Mouse (Mus musculus): ENCODE measurements around the gene Rnf121. TPM values are rescaled to one million over a fixed set of nuclear protein-coding genes. Genes with fewer than 3 reads are reported as not detected.
A peak's percentile ranks its signal among the peaks of the same experiment; 100 is the strongest.
"Not testable (repeated sequence)": the region's sequence is repeated elsewhere in the genome, so short reads cannot be mapped to it uniquely, and the experiment has no call there.

Rnf121 gene
- polyA plus RNA-seq, 1 experiment, result 48.0 TPM

GRCm38 (mm10) chr7:102061353-102061752, 3.9 kb downstream of the Rnf121 start:
- H3K4me2 ChIP-seq (ENCODE audit: low read depth), result no peak overlapping the region
- peaks cover 72% of the 10 kb centered on the region for H3K79me2 ChIP-seq (ENCODE audit: control insufficient read depth, insufficient read depth)
- no peaks in the 10 kb centered on the region for H3K27me3 ChIP-seq (ENCODE audit: control insufficient read depth, insufficient read depth, insufficient read length)
- H3K4me3 ChIP-seq, result no peak overlapping the region
- TF ChIP-seq TCF3 (IDR thresholded peaks at IDR 0.05; ENCODE audit: insufficient read length, low read depth) (no peak), MYOD1 (IDR thresholded peaks at IDR 0.05; ENCODE audit: control insufficient read depth in 1 of 3, insufficient read length in 2 of 3, low read depth in 2 of 3) (no peak), REST (IDR thresholded peaks at IDR 0.05; ENCODE audit: insufficient read depth, insufficient read length) (no peak), POLR2A (IDR thresholded peaks at IDR 0.05; ENCODE audit: insufficient read length, low read depth) (no peak), USF1 (IDR thresholded peaks at IDR 0.05; ENCODE audit: low read depth) (no peak), TCF12 (IDR thresholded peaks at IDR 0.05; ENCODE audit: insufficient read depth, poor library complexity, severe bottlenecking) (no peak), MAX (IDR thresholded peaks at IDR 0.05; ENCODE audit: low read depth) (no peak)
- H3K36me3 ChIP-seq (ENCODE audit: control insufficient read depth, insufficient read depth), result peaks cover 20% of the 10 kb centered on the region
- no peak overlapping the region for H3ac ChIP-seq (ENCODE audit: control insufficient read depth, insufficient read length)

- H3ac ChIP-seq (ENCODE audit: control insufficient read depth, insufficient read length); H3K4me2 ChIP-seq (ENCODE audit: low read depth); H3K27me3 ChIP-seq (ENCODE audit: control insufficient read depth, insufficient read depth, insufficient read length); H3K36me3 ChIP-seq (ENCODE audit: control insufficient read depth, insufficient read depth); H3K4me3 ChIP-seq: not testable (repeated sequence)
- H3K79me2 ChIP-seq (ENCODE audit: control insufficient read depth, insufficient read depth), result peaks cover 21% of the 10 kb centered on the region
Observed at GRCm38 (mm10) chr7:102048524-102048923, 16.7 kb downstream of the Rnf121 start.

GRCm38 (mm10) chr7:102042314-102042713, 23.0 kb downstream of the Rnf121 start:
- no peak overlapping the region for H3K4me2 ChIP-seq (ENCODE audit: low read depth)
- H3ac ChIP-seq (ENCODE audit: control insufficient read depth, insufficient read length), result no peak overlapping the region
- peaks cover 18% of the 10 kb centered on the region for H3K79me2 ChIP-seq (ENCODE audit: control insufficient read depth, insufficient read depth)
- no peak for TF ChIP-seq USF1 (IDR thresholded peaks at IDR 0.05; ENCODE audit: low read depth)
- TF ChIP-seq MYOD1 (IDR thresholded peaks at IDR 0.05; ENCODE audit: control insufficient read depth in 1 of 3, insufficient read length in 2 of 3, low read depth in 2 of 3), result no peak
- no peak for TF ChIP-seq POLR2A (IDR thresholded peaks at IDR 0.05; ENCODE audit: insufficient read length, low read depth)
- TF ChIP-seq MYOG (IDR thresholded peaks at IDR 0.05; ENCODE audit: control insufficient read depth in 1 of 3, insufficient read depth in 1 of 3, insufficient read length in 2 of 3, low read depth in 2 of 3), result no peak
- no peak for TF ChIP-seq MAX (IDR thresholded peaks at IDR 0.05; ENCODE audit: low read depth)
- no peak for TF ChIP-seq CEBPB (IDR thresholded peaks at IDR 0.05; ENCODE audit: insufficient read depth, poor library complexity, severe bottlenecking)
- no peak for TF ChIP-seq TCF12 (IDR thresholded peaks at IDR 0.05; ENCODE audit: insufficient read depth, poor library complexity, severe bottlenecking)
- H3K27me3 ChIP-seq (ENCODE audit: control insufficient read depth, insufficient read depth, insufficient read length), result no peaks in the 10 kb centered on the region
- H3K36me3 ChIP-seq (ENCODE audit: control insufficient read depth, insufficient read depth), result peaks cover 29% of the 10 kb centered on the region
- H3K4me3 ChIP-seq, result no peak overlapping the region

GRCm38 (mm10) chr7:102037318-102037717, 28.0 kb downstream of the Rnf121 start:
- peak overlapping the region; percentile 24 for H3K4me2 ChIP-seq (ENCODE audit: low read depth)
- no peak overlapping the region for H3ac ChIP-seq (ENCODE audit: control insufficient read depth, insufficient read length)
- no peak for TF ChIP-seq USF1 (IDR thresholded peaks at IDR 0.05; ENCODE audit: low read depth)
- TF ChIP-seq POLR2A (IDR thresholded peaks at IDR 0.05; ENCODE audit: insufficient read length, low read depth), result no peak
- no peak for TF ChIP-seq TCF3 (IDR thresholded peaks at IDR 0.05; ENCODE audit: insufficient read length, low read depth)
- no peak for TF ChIP-seq SRF (IDR thresholded peaks at IDR 0.05; ENCODE audit: control insufficient read depth, insufficient read length, low read depth)
- no peak for TF ChIP-seq CEBPB (IDR thresholded peaks at IDR 0.05; ENCODE audit: insufficient read depth, poor library complexity, severe bottlenecking)
- TF ChIP-seq REST (IDR thresholded peaks at IDR 0.05; ENCODE audit: insufficient read depth, insufficient read length), result no peak
- TF ChIP-seq MYOD1 (IDR thresholded peaks at IDR 0.05; ENCODE audit: control insufficient read depth in 1 of 3, insufficient read length in 2 of 3, low read depth in 2 of 3), result no peak
- no peak for TF ChIP-seq MYOG (IDR thresholded peaks at IDR 0.05; ENCODE audit: control insufficient read depth in 1 of 3, insufficient read depth in 1 of 3, insufficient read length in 2 of 3, low read depth in 2 of 3)
- TF ChIP-seq TCF12 (IDR thresholded peaks at IDR 0.05; ENCODE audit: insufficient read depth, poor library complexity, severe bottlenecking), result no peak
- TF ChIP-seq POLR2AphosphoS2 (IDR thresholded peaks at IDR 0.05; ENCODE audit: insufficient read length, low read depth), result no peak
- TF ChIP-seq MAX (IDR thresholded peaks at IDR 0.05; ENCODE audit: low read depth), result no peak
- no peak overlapping the region for H3K4me3 ChIP-seq
- H3K79me2 ChIP-seq (ENCODE audit: control insufficient read depth, insufficient read depth), result no peaks in the 10 kb centered on the region
- no peaks in the 10 kb centered on the region for H3K27me3 ChIP-seq (ENCODE audit: control insufficient read depth, insufficient read depth, insufficient read length)
- peaks cover 39% of the 10 kb centered on the region for H3K36me3 ChIP-seq (ENCODE audit: control insufficient read depth, insufficient read depth)

- Histone ChIP-seq H3K79me2 (ENCODE audit: control insufficient read depth, insufficient read depth) (no peaks in the 10 kb centered on the region), H3ac (ENCODE audit: control insufficient read depth, insufficient read length) (no peak overlapping the region), H3K27me3 (ENCODE audit: control insufficient read depth, insufficient read depth, insufficient read length) (no peaks in the 10 kb centered on the region), H3K36me3 (ENCODE audit: control insufficient read depth, insufficient read depth) (peaks cover 26% of the 10 kb centered on the region), H3K4me3 (no peak overlapping the region), H3K4me2 (ENCODE audit: low read depth) (no peak overlapping the region)
- TF ChIP-seq REST (IDR thresholded peaks at IDR 0.05; ENCODE audit: insufficient read depth, insufficient read length), result no peak
- no peak for TF ChIP-seq MYOD1 (IDR thresholded peaks at IDR 0.05; ENCODE audit: control insufficient read depth in 1 of 3, insufficient read length in 2 of 3, low read depth in 2 of 3)
- no peak for TF ChIP-seq CEBPB (IDR thresholded peaks at IDR 0.05; ENCODE audit: insufficient read depth, poor library complexity, severe bottlenecking)
- TF ChIP-seq MAX (IDR thresholded peaks at IDR 0.05; ENCODE audit: low read depth), result no peak
Observed at GRCm38 (mm10) chr7:102035534-102035933, 29.7 kb downstream of the Rnf121 start.

- TF ChIP-seq USF1 (IDR thresholded peaks at IDR 0.05; ENCODE audit: low read depth) (no peak), E2F4 (IDR thresholded peaks at IDR 0.05; ENCODE audit: insufficient read depth) (no peak), REST (IDR thresholded peaks at IDR 0.05; ENCODE audit: insufficient read depth, insufficient read length) (no peak), MYOD1 (IDR thresholded peaks at IDR 0.05; ENCODE audit: control insufficient read depth in 1 of 3, insufficient read length in 2 of 3, low read depth in 2 of 3) (no peak), SRF (IDR thresholded peaks at IDR 0.05; ENCODE audit: control insufficient read depth, insufficient read length, low read depth) (no peak), TCF3 (IDR thresholded peaks at IDR 0.05; ENCODE audit: insufficient read length, low read depth) (no peak), TCF12 (IDR thresholded peaks at IDR 0.05; ENCODE audit: insufficient read depth, poor library complexity, severe bottlenecking) (no peak), MAX (IDR thresholded peaks at IDR 0.05; ENCODE audit: low read depth) (no peak), MYOG (IDR thresholded peaks at IDR 0.05; ENCODE audit: control insufficient read depth in 1 of 3, insufficient read depth in 1 of 3, insufficient read length in 2 of 3, low read depth in 2 of 3) (no peak), POLR2A (IDR thresholded peaks at IDR 0.05; ENCODE audit: insufficient read length, low read depth) (no peak), POLR2AphosphoS2 (IDR thresholded peaks at IDR 0.05; ENCODE audit: insufficient read length, low read depth) (no peak), CEBPB (IDR thresholded peaks at IDR 0.05; ENCODE audit: insufficient read depth, poor library complexity, severe bottlenecking) (no peak)
Observed at GRCm38 (mm10) chr7:102034904-102035303, 30.4 kb downstream of the Rnf121 start.

More at GRCm38 (mm10) chr7:102034904-102035303, 30.4 kb downstream of the Rnf121 start:
- Histone ChIP-seq H3K27me3 (ENCODE audit: control insufficient read depth, insufficient read depth, insufficient read length) (no peaks in the 10 kb centered on the region), H3ac (ENCODE audit: control insufficient read depth, insufficient read length) (no peak overlapping the region), H3K4me2 (ENCODE audit: low read depth) (no peak overlapping the region), H3K36me3 (ENCODE audit: control insufficient read depth, insufficient read depth) (peaks cover 26% of the 10 kb centered on the region), H3K4me3 (no peak overlapping the region), H3K79me2 (ENCODE audit: control insufficient read depth, insufficient read depth) (no peaks in the 10 kb centered on the region)

Data from myocyte (in vitro differentiated cells).